Mouse (Mus musculus): ENCODE data around the gene Gm5622. TPM values are rescaled to one million over a fixed set of nuclear protein-coding genes. Genes with fewer than 3 reads are reported as not detected.
"Not testable (repeated sequence)": the region's sequence is repeated elsewhere in the genome, so short reads cannot be mapped to it uniquely, and the experiment has no call there.

Gene Gm5622
- total RNA-seq, 1 experiment = not detected

GRCm38 (mm10) chr14:51677269-51677668 lies 124.7 kb downstream of the Gm5622 start:
- H3K9me3 ChIP-seq (ENCODE audit: control insufficient read depth, insufficient read depth, low read depth, low read length) = no peaks in the 10 kb centered on the region
- TF ChIP-seq ZNF384 (IDR thresholded peaks at IDR 0.05; ENCODE audit: low read depth, low read length) = no peak
- no peak for TF ChIP-seq ZC3H11A (IDR thresholded peaks at IDR 0.05; ENCODE audit: borderline replicate concordance, low read depth, low read length)
- no peak for TF ChIP-seq MAFK (IDR thresholded peaks at IDR 0.05; ENCODE audit: insufficient read depth, low read depth, low read length)
- TF ChIP-seq HCFC1 (IDR thresholded peaks at IDR 0.05; ENCODE audit: borderline replicate concordance, insufficient read depth, low read length) = no peak
- no peak for TF ChIP-seq CHD2 (IDR thresholded peaks at IDR 0.05; ENCODE audit: low read depth, low read length)
- no peaks in the 10 kb centered on the region for H3K36me3 ChIP-seq (ENCODE audit: control insufficient read depth, insufficient read depth, low read length, poor library complexity, severe bottlenecking)
- H3K27ac ChIP-seq (ENCODE audit: insufficient read depth, low read depth, low read length, poor library complexity, severe bottlenecking) = no peak overlapping the region
- no peak for DNase-seq (ENCODE audit: low read depth, low spot score)
- no peaks in the 10 kb centered on the region for H3K4me1 ChIP-seq (ENCODE audit: control insufficient read depth in 2 of 2, insufficient read depth in 2 of 2, low read length in 2 of 2, poor library complexity in 1 of 2)
- H3K9ac ChIP-seq (ENCODE audit: insufficient read depth, low read depth, low read length, poor library complexity, severe bottlenecking) = no peak overlapping the region
- in situ Hi-C loops (cut with MboI; ENCODE audit: low sequenced_read_pairs in 2 of 2, unreplicated experiment in 2 of 2) = loop anchor here in 1 of 2 experiments (25.0 kb wide), 1 partner anchor 90 kb away; the partner anchor contains the start of gene Gm17174
- no peak overlapping the region for H3K4me3 ChIP-seq (ENCODE audit: insufficient read depth in 1 of 2, low read depth in 1 of 2, low read length in 2 of 2, poor library complexity in 1 of 2, severe bottlenecking in 1 of 2)

GRCm38 (mm10) chr14:51695368-51695767 lies 142.8 kb downstream of the Gm5622 start, which contains the start of gene Gm17079:
Gm17079 (minus strand) TSS chr14:51695468.
- H3K4me3 ChIP-seq (ENCODE audit: insufficient read depth in 1 of 2, low read depth in 1 of 2, low read length in 2 of 2, poor library complexity in 1 of 2, severe bottlenecking in 1 of 2); H3K9ac ChIP-seq (ENCODE audit: insufficient read depth, low read depth, low read length, poor library complexity, severe bottlenecking); H3K4me1 ChIP-seq (ENCODE audit: control insufficient read depth in 2 of 2, insufficient read depth in 2 of 2, low read length in 2 of 2, poor library complexity in 1 of 2); H3K36me3 ChIP-seq (ENCODE audit: control insufficient read depth, insufficient read depth, low read length, poor library complexity, severe bottlenecking); H3K27ac ChIP-seq (ENCODE audit: insufficient read depth, low read depth, low read length, poor library complexity, severe bottlenecking); DNase-seq (ENCODE audit: low read depth, low spot score); H3K9me3 ChIP-seq (ENCODE audit: control insufficient read depth, insufficient read depth, low read depth, low read length): not testable (repeated sequence)
- in situ Hi-C loops (cut with MboI; ENCODE audit: low sequenced_read_pairs in 2 of 2, unreplicated experiment in 2 of 2) = loop anchor here in 1 of 2 experiments (25.0 kb wide), 1 partner anchor 108 kb away; the partner anchor contains the start of gene Gm17174

Other genes with a start within 250 kb of the Gm5622 start
- gene Gm7247, start 191.0 kb upstream of the Gm5622 start, total RNA-seq (2012; rRNA removed) = not detected in 2 replicates
- not detected in 2 replicates for gene Vmn2r88, start 142.0 kb upstream of the Gm5622 start, total RNA-seq (2012; rRNA removed)
- gene Vmn2r89, start 100.9 kb upstream of the Gm5622 start, total RNA-seq (2012; rRNA removed) = not detected in 2 replicates
- gene Gm17175, start 21.3 kb downstream of the Gm5622 start, total RNA-seq (2012; rRNA removed) = not detected in 2 replicates
- not detected in 2 replicates for gene Gm17174, start 39.3 kb downstream of the Gm5622 start, total RNA-seq (2012; rRNA removed)
- gene Gm17078, start 58.5 kb downstream of the Gm5622 start, total RNA-seq (2012; rRNA removed) = not detected in 2 replicates
- not detected in 2 replicates for gene Gm4181, start 82.9 kb downstream of the Gm5622 start, total RNA-seq (2012; rRNA removed)
- not detected in 2 replicates for gene Gm17079, start 142.7 kb downstream of the Gm5622 start, total RNA-seq (2012; rRNA removed)
- not detected in 2 replicates for gene Gm5800, start 164.4 kb downstream of the Gm5622 start, total RNA-seq (2012; rRNA removed)
- not detected in 2 replicates for gene Ang4, start 220.8 kb downstream of the Gm5622 start, total RNA-seq (2012; rRNA removed)
- not detected in 2 replicates for gene AY358078, start 247.3 kb downstream of the Gm5622 start, total RNA-seq (2012; rRNA removed)

Measured in ES-E14 (cell line).